In genomic region chr11:82763261-82763660, GRCm38 (mm10) we compare ENCODE assay signal across 8 mouse cellular contexts. TPM values are rescaled to one million over a fixed set of nuclear protein-coding genes. Genes with fewer than 3 reads are reported as not detected.
DNase-seq lines count a peak whose midpoint lies in the region; ATAC-seq and TF ChIP-seq lines count a peak whose summit lies in the region.

No protein-coding gene starts in this region.

- H3K36me3 ChIP-seq in megakaryocyte, embryonic 14.5 days (replicated peaks; ENCODE audit: low read length): peaks cover 22% of the 10 kb centered on the region
- peaks cover under 1% of the 10 kb centered on the region; the same call in 1 of the 2 replicates for H3K36me3 ChIP-seq in embryonic facial prominence, embryonic 14.5 days (ENCODE audit: control insufficient read depth, insufficient read depth, low read length)
- no peaks in the 10 kb centered on the region; the same call in 1 of the 2 replicates for H3K36me3 ChIP-seq in intestine, postnatal 0 days (ENCODE audit: control insufficient read depth, insufficient read depth)

- no peaks in the 10 kb centered on the region for H3K27me3 ChIP-seq in megakaryocyte, embryonic 14.5 days (replicated peaks)
- H3K27me3 ChIP-seq in embryonic facial prominence, embryonic 14.5 days (replicated peaks; ENCODE audit: control insufficient read depth, insufficient read depth, low read length): no peaks in the 10 kb centered on the region; the same call in 1 of the 2 replicates
- no peaks in the 10 kb centered on the region for H3K27me3 ChIP-seq in intestine, postnatal 0 days (replicated peaks; ENCODE audit: control insufficient read depth, insufficient read depth, low read length)

- H3K9me3 ChIP-seq in megakaryocyte, embryonic 14.5 days: peaks cover 7% of the 10 kb centered on the region; the same call in 1 of the 2 replicates
- no peaks in the 10 kb centered on the region for H3K9me3 ChIP-seq in embryonic facial prominence, embryonic 14.5 days (ENCODE audit: control insufficient read depth, low read length)
- no peaks in the 10 kb centered on the region for H3K9me3 ChIP-seq in intestine, postnatal 0 days (ENCODE audit: control insufficient read depth)

- peak overlapping the region; percentile 98 for H3K4me3 ChIP-seq in megakaryocyte, embryonic 14.5 days (replicated peaks)
- peak overlapping the region; percentile 66 for H3K4me3 ChIP-seq in embryonic facial prominence, embryonic 14.5 days (ENCODE audit: low read depth, low read length)
- peak overlapping the region; percentile 94 for H3K4me3 ChIP-seq in intestine, postnatal 0 days (ENCODE audit: low read depth, low read length)
- no peak overlapping the region for H3K4me3 ChIP-seq in olfactory bulb, adult 2 months (ENCODE audit: insufficient read depth, low read depth, low read length)

- peak overlapping the region; percentile 90 for H3K9ac ChIP-seq in embryonic facial prominence, embryonic 14.5 days (ENCODE audit: low read depth, low read length)
- no peak overlapping the region for H3K9ac ChIP-seq in intestine, postnatal 0 days (ENCODE audit: low read depth, low read length)

- peak overlapping the region; percentile 85 for H3K27ac ChIP-seq in embryonic facial prominence, embryonic 14.5 days (replicated peaks; ENCODE audit: low read depth, low read length)
- H3K27ac ChIP-seq in intestine, postnatal 0 days (ENCODE audit: low read depth, low read length): no peak overlapping the region
- peak overlapping the region; percentile 5; the same call in 1 of the 2 replicates for H3K27ac ChIP-seq in olfactory bulb, adult 2 months (ENCODE audit: insufficient read depth, low read depth, low read length)

- DNase-seq in embryonic facial prominence, embryonic 14.5 days (ENCODE audit: low spot score): no peak
- DNase-seq in spleen, adult 12 weeks (ENCODE audit: low spot score): no peak
- no peak for DNase-seq in urinary bladder, postnatal 4 days (ENCODE audit: low spot score in 2 of 2)
- DNase-seq in cerebellum, adult 18-20 months: no peak

- no peak for TF ChIP-seq POLR2A in olfactory bulb, adult 2 months (IDR thresholded peaks at IDR 0.05; ENCODE audit: insufficient read depth, low read depth, low read length)

- TF ChIP-seq CTCF in intestine, postnatal 0 days (IDR thresholded peaks at IDR 0.05; ENCODE audit: low read depth): no peak
- no peak for TF ChIP-seq CTCF in olfactory bulb, adult 2 months (IDR thresholded peaks at IDR 0.05; ENCODE audit: insufficient read depth, low read depth, low read length)

- H3K4me2 ChIP-seq in embryonic facial prominence, embryonic 14.5 days (ENCODE audit: low read depth, low read length): peak overlapping the region; percentile 90
- peak overlapping the region; percentile 75 for H3K4me2 ChIP-seq in intestine, postnatal 0 days (replicated peaks; ENCODE audit: low read depth)

- WGBS in embryonic facial prominence, embryonic 14.5 days: 11% methylated on average over 4 of the region's 4 CpGs
- 7% methylated on average over 4 of the region's 4 CpGs for WGBS in intestine, postnatal 0 days
- WGBS in olfactory bulb, adult 2 months: 12% methylated on average over 4 of the region's 4 CpGs

- no peak for ATAC-seq in megakaryocyte, adult 5-6 weeks (ENCODE audit: poor library complexity, severe bottlenecking)
- ATAC-seq in embryonic facial prominence, embryonic 14.5 days (ENCODE audit: low read depth): no peak
- ATAC-seq in intestine, postnatal 0 days: no peak

- peaks cover 34% of the 10 kb centered on the region for H3K4me1 ChIP-seq in megakaryocyte, embryonic 14.5 days
- peaks cover 17% of the 10 kb centered on the region for H3K4me1 ChIP-seq in embryonic facial prominence, embryonic 14.5 days (ENCODE audit: control insufficient read depth, insufficient read depth, low read length)
- peaks cover 10% of the 10 kb centered on the region for H3K4me1 ChIP-seq in intestine, postnatal 0 days (replicated peaks; ENCODE audit: control insufficient read depth, insufficient read depth, low read length)
- peaks cover 5% of the 10 kb centered on the region for H3K4me1 ChIP-seq in olfactory bulb, adult 2 months (ENCODE audit: control insufficient read depth, insufficient read depth, low read length)

RNA-seq across cellular contexts. Expression of gene Cct6b, which starts 0.9 kb away (rescaled TPM):
- 0.47 TPM in 1 of 2 replicates, not detected in the other for polyA plus RNA-seq in megakaryocyte, embryonic 14.5 days (2012; ENCODE audit: insufficient read depth, low replicate concordance)
- 0.11 TPM in 1 of 2 replicates, not detected in the other for total RNA-seq in megakaryocyte, adult 5-6 weeks (2015)
- not detected in 2 replicates for total RNA-seq in megakaryocyte, adult 5-6 weeks (2017)
- 0.33 and 0.43 TPM in 2 replicates for polyA plus RNA-seq in embryonic facial prominence, embryonic 14.5 days (2014; fragmentation: Nextera tagmentation; extraction: Ambion mirVana)
- 0.27 and 0.29 TPM in 2 replicates for polyA plus RNA-seq in intestine, postnatal 0 days (2015; fragmentation: Nextera tagmentation; extraction: Ambion mirVana)
- not detected in 2 replicates for polyA plus RNA-seq in olfactory bulb, adult 2 months (2012; ENCODE audit: insufficient read depth, insufficient read length, low replicate concordance, missing spikeins)

RNA-seq across cellular contexts. Expression of gene Zfp830, which starts 0.9 kb away (rescaled TPM):
- 3.3 and 16.1 TPM in 2 replicates for polyA plus RNA-seq in megakaryocyte, embryonic 14.5 days (2012; ENCODE audit: insufficient read depth, low replicate concordance)
- 13.9 and 15.6 TPM in 2 replicates for total RNA-seq in megakaryocyte, adult 5-6 weeks (2015)
- 39.9 and 46.3 TPM in 2 replicates for total RNA-seq in megakaryocyte, adult 5-6 weeks (2017)
- polyA plus RNA-seq in embryonic facial prominence, embryonic 14.5 days (2014; fragmentation: Nextera tagmentation; extraction: Ambion mirVana): 29.7 and 31.6 TPM in 2 replicates
- polyA plus RNA-seq in intestine, postnatal 0 days (2015; fragmentation: Nextera tagmentation; extraction: Ambion mirVana): 19.5 and 21.1 TPM in 2 replicates
- polyA plus RNA-seq in olfactory bulb, adult 2 months (2012; ENCODE audit: insufficient read depth, insufficient read length, low replicate concordance, missing spikeins): not detected in 2 replicates

RNA-seq across cellular contexts. Expression of gene Lig3, which starts 17.6 kb away (rescaled TPM):
- 29.8 and 53.0 TPM in 2 replicates for polyA plus RNA-seq in megakaryocyte, embryonic 14.5 days (2012; ENCODE audit: insufficient read depth, low replicate concordance)
- total RNA-seq in megakaryocyte, adult 5-6 weeks (2015): 14.0 and 15.7 TPM in 2 replicates
- total RNA-seq in megakaryocyte, adult 5-6 weeks (2017): 17.7 and 20.3 TPM in 2 replicates
- 32.9 and 34.2 TPM in 2 replicates for polyA plus RNA-seq in embryonic facial prominence, embryonic 14.5 days (2014; fragmentation: Nextera tagmentation; extraction: Ambion mirVana)
- polyA plus RNA-seq in intestine, postnatal 0 days (2015; fragmentation: Nextera tagmentation; extraction: Ambion mirVana): 8.4 and 9.2 TPM in 2 replicates
- polyA plus RNA-seq in olfactory bulb, adult 2 months (2012; ENCODE audit: insufficient read depth, insufficient read length, low replicate concordance, missing spikeins): not detected in 2 replicates
